Comparison of ENCODE assay signal across 8 mouse cellular contexts in the genomic region with DNA sequence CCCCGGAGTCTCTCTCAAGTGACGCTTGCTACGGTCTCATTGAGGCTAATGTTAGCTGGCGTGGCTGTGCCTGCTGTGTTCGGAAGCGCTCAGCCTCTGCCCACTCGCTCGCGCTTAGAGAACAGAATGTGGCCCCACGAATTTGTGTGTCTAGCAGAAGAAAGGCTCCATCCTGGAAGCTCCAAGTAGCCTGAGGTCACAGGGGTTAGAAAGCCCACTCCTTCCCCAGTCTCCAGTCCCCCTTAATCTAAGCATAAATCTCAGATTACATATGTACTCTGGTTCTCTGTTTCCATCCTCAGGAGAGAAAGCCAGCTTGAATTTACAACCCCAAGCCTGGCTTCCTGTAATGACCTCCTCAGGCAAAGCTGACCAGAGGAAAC.
A peak's percentile ranks its signal among the peaks of the same experiment; 100 is the strongest.
DNase-seq lines count a peak whose midpoint lies in the region; ATAC-seq and TF ChIP-seq lines count a peak whose summit lies in the region.

No protein-coding gene starts in this region.

- TF ChIP-seq EP300 in lung, postnatal 0 days (IDR thresholded peaks at IDR 0.05) = no peak

- no peak for TF ChIP-seq POLR2A in small intestine, adult 2 months (IDR thresholded peaks at IDR 0.05; ENCODE audit: low read depth, low read length)

- H3K4me3 ChIP-seq in lung, postnatal 0 days (ENCODE audit: low read depth, low read length) = no peak overlapping the region
- H3K4me3 ChIP-seq in embryonic facial prominence, embryonic 15.5 days (replicated peaks) = peak overlapping the region; percentile 22
- H3K4me3 ChIP-seq in intestine, embryonic 15.5 days (replicated peaks) = no peak overlapping the region
- H3K4me3 ChIP-seq in small intestine, adult 2 months (ENCODE audit: low read depth, low read length) = no peak overlapping the region

- no peaks in the 10 kb centered on the region for H3K27me3 ChIP-seq in lung, postnatal 0 days (replicated peaks; ENCODE audit: insufficient read depth, low read length)
- H3K27me3 ChIP-seq in embryonic facial prominence, embryonic 15.5 days = no peaks in the 10 kb centered on the region
- H3K27me3 ChIP-seq in intestine, embryonic 15.5 days (replicated peaks) = no peaks in the 10 kb centered on the region
- H3K27me3 ChIP-seq in small intestine, adult 2 months (ENCODE audit: control insufficient read depth, insufficient read depth, low read length) = no peaks in the 10 kb centered on the region

- DNase-seq in lung, postnatal 0 days (ENCODE audit: low spot score) = no peak
- no peak for DNase-seq in lung, postnatal 14 days
- no peak for DNase-seq in adipocyte (ENCODE audit: low spot score)
- no peak for DNase-seq in right cerebral cortex, postnatal 14 days

- H3K4me2 ChIP-seq in lung, postnatal 0 days (replicated peaks; ENCODE audit: low read depth, low read length) = peak overlapping the region; percentile 46; the same call in 1 of the 2 replicates
- H3K4me2 ChIP-seq in embryonic facial prominence, embryonic 15.5 days (replicated peaks) = peak overlapping the region; percentile 47
- H3K4me2 ChIP-seq in intestine, embryonic 15.5 days (replicated peaks) = peak overlapping the region; percentile 54

- H3K4me1 ChIP-seq in lung, postnatal 0 days (ENCODE audit: insufficient read depth, low read depth, low read length) = peaks cover 7% of the 10 kb centered on the region; the same call in 1 of the 2 replicates
- H3K4me1 ChIP-seq in embryonic facial prominence, embryonic 15.5 days = peaks cover 33% of the 10 kb centered on the region
- peaks cover 28% of the 10 kb centered on the region for H3K4me1 ChIP-seq in intestine, embryonic 15.5 days (replicated peaks)
- peaks cover 32% of the 10 kb centered on the region for H3K4me1 ChIP-seq in small intestine, adult 2 months (ENCODE audit: control insufficient read depth, insufficient read depth, insufficient read length, low read length)

- no peak overlapping the region for H3K9ac ChIP-seq in lung, postnatal 0 days (replicated peaks; ENCODE audit: low read depth)
- no peak overlapping the region for H3K9ac ChIP-seq in embryonic facial prominence, embryonic 15.5 days
- H3K9ac ChIP-seq in intestine, embryonic 15.5 days = peak overlapping the region; percentile 31; the same call in 1 of the 2 replicates

- ATAC-seq in lung, postnatal 0 days = no peak
- no peak for ATAC-seq in embryonic facial prominence, embryonic 15.5 days (ENCODE audit: insufficient number of reproducible peaks, low FRiP score, low TSS enrichment, low read depth)
- ATAC-seq in intestine, embryonic 15.5 days = 0 out of 2 replicates have a peak, but pooled peaks have one; percentile 1
- ATAC-seq in monocyte, adult 5-6 weeks (replicated peaks; ENCODE audit: insufficient number of reproducible peaks, low FRiP score, low TSS enrichment, poor library complexity, severe bottlenecking) = no peak

- 30% methylated on average over 10 of the region's 10 CpGs for WGBS in lung, postnatal 0 days
- WGBS in embryonic facial prominence, embryonic 15.5 days = 20% methylated on average over 10 of the region's 10 CpGs
- 43% methylated on average over 10 of the region's 10 CpGs for WGBS in intestine, embryonic 15.5 days
- WGBS in small intestine, adult 2 months = 75% methylated on average over 10 of the region's 10 CpGs

- H3K27ac ChIP-seq in lung, postnatal 0 days (ENCODE audit: low read length) = peak overlapping the region; percentile 88
- peak overlapping the region; percentile 95 for H3K27ac ChIP-seq in embryonic facial prominence, embryonic 15.5 days (replicated peaks)
- H3K27ac ChIP-seq in intestine, embryonic 15.5 days = peak overlapping the region; percentile 51
- peak overlapping the region; percentile 78 for H3K27ac ChIP-seq in small intestine, adult 2 months (ENCODE audit: insufficient read depth, low read depth, low read length)

- no peaks in the 10 kb centered on the region for H3K9me3 ChIP-seq in lung, postnatal 0 days (ENCODE audit: low read length)
- no peaks in the 10 kb centered on the region for H3K9me3 ChIP-seq in embryonic facial prominence, embryonic 15.5 days (replicated peaks)
- no peaks in the 10 kb centered on the region for H3K9me3 ChIP-seq in intestine, embryonic 15.5 days

- no peaks in the 10 kb centered on the region for H3K36me3 ChIP-seq in lung, postnatal 0 days (ENCODE audit: insufficient read depth, low read length)
- H3K36me3 ChIP-seq in embryonic facial prominence, embryonic 15.5 days = no peaks in the 10 kb centered on the region
- H3K36me3 ChIP-seq in intestine, embryonic 15.5 days = no peaks in the 10 kb centered on the region
- no peaks in the 10 kb centered on the region for H3K36me3 ChIP-seq in small intestine, adult 2 months (ENCODE audit: control insufficient read depth, insufficient read depth, low read length)

- TF ChIP-seq CTCF in lung, postnatal 0 days (IDR thresholded peaks at IDR 0.05) = no peak
- TF ChIP-seq CTCF in small intestine, adult 2 months (IDR thresholded peaks at IDR 0.05; ENCODE audit: extremely low read depth, insufficient read length, insufficient replicate concordance, low read depth, low read length) = no peak
